Mouse (Mus musculus) kidney, postnatal 10 days (tissue): Measurements from ENCODE around the gene Olfr122.

Experiments used
- DNase-seq: peaks from one replicate; pipeline ENCODE4 v3.0.0; 2021; ENCODE audit warnings: mixed read lengths

Gene Olfr122

DNA sequence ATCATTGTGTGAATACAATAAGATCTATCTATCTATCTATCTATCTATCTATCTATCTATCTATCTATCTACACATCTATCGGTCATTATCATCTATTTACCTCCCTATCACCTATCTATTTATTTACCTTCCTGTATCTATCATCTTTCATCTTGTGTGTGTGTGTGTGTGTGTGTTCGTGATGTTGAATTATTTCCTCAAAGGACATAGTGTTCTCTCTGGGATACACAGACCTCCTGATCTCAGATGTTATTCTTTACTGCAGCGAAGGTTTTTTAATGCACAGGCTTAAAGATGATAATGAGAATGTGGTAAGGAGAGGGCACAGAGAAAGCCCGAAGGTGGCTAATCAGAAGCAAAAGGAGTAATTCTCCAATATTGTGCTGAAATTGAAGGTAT is at the start of gene Olfr122:
Olfr122 (plus strand) TSS at position 301 of the 400 bp plus-strand sequence.
- DNase-seq, result no peak

DNA sequence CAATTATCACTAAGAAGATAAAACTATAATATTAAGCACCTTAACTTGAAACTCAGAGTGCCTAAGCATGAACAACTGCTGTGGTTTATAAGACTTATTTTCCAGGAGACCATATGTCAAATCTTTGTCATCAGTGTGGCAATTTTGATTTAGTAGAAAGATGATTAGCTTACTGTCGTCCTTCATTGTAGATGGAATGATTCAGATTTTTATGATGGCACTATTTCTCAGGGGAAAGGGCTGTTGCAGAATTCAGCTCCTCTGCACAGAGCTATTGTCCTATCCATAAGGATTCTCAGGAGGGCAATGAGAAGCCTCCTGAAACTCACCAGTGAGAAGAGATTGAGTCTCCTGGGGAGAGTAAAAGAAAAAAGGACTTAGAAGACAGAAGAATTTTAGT is 46.9 kb upstream of the Olfr122 start, which contains the start of gene Olfr120:
Olfr120 (plus strand) TSS at position 301 of the 400 bp plus-strand sequence.
- no peak for DNase-seq

DNA sequence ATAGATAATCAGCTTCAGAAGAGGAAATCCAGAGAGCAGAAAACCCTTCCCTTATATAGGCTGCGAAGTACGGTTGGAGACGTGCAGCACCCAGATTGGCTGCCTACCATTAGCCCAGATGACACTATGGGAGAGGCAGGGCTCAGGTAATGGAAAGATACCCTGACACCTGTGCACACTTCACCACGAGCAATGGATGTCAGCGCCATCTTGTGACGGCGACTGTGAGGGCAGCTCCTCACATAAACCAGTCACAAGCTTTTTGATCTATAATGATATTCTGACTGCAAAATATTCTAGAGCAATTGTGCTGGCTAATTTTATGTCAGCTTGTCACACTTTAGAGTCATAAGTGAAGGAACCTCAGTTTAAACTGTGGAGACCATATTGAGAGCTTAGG is 30.3 kb upstream of the Olfr122 start:
- DNase-seq, result no peak

DNA sequence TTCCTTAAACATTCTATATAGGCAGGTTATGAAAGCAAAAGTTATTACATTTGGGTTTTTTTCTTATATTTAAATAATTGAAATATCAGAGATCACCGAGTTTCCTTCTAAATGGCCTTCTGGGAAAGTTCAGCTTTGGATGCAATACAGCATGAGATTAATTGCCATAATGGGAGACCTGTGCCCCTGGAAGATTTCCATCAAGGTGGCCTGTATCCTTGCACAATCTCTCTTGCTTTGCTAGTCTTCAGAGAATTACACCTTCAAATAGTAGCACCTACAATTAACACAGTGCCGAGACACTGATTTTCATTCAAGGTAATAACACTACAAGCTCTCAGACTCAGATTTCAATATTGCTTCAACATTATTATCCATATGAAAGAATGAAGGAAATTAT is 24.8 kb downstream of the Olfr122 start, which contains the start of gene Olfr123:
Olfr123 (plus strand) TSS at position 301 of the 400 bp plus-strand sequence.
- DNase-seq, result no peak

DNA sequence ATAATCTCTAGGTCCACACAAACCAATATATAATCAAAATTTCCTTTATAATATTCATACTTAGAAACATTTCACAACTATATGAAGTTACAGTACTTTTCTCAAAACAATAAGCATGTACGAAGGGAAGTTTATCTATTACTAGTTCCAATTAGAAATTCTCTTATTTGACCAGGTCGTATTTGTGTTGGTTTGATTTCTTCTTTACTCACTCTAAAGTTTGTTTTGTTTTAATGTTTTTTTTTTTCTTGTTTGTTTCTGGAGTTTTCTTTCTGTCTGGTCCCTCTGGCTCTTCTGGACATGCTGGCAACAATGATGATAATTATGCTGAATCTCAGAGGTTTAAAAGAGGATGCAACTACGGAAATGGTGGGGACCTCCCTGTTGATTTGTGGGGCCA is 31.2 kb downstream of the Olfr122 start, which contains the start of gene Olfr124:
Olfr124 (plus strand) TSS at position 301 of the 400 bp plus-strand sequence.
- no peak for DNase-seq
